Mouse (Mus musculus) embryonic fibroblast, embryonic 13.5 days (primary cell): ENCODE results near the gene Zmynd10. TPM values are rescaled to one million over a fixed set of nuclear protein-coding genes. Genes with fewer than 3 reads are reported as not detected.
A peak's percentile ranks its signal among the peaks of the same experiment; 100 is the strongest.
"Not testable (repeated sequence)": the region's sequence is repeated elsewhere in the genome, so short reads cannot be mapped to it uniquely, and the experiment has no call there.

Source experiments
- H3K27ac ChIP-seq: 2 replicates; pipeline ENCODE4 v1.5.1; 2012; ENCODE audit warnings: low read length, control low read depth, inconsistent platforms; ENCODE audit not compliant: insufficient read depth
- H3K4me1 ChIP-seq: 2 replicates; pipeline ENCODE4 v1.6.1; 2011; ENCODE audit warnings: low read length; ENCODE audit not compliant: control insufficient read depth, insufficient read depth
- H3K4me3 ChIP-seq: 2 replicates; pipeline ENCODE4 v1.5.1; 2011; ENCODE audit warnings: mild to moderate bottlenecking, control low read depth, low read length; ENCODE audit not compliant: insufficient read depth
- CTCF ChIP-seq: IDR thresholded peaks from 2 replicates; pipeline ENCODE4 v1.5.1; 2011; ENCODE audit warnings: mild to moderate bottlenecking, control low read depth, low read length, moderate library complexity, borderline replicate concordance; ENCODE audit not compliant: insufficient read depth
- POLR2A ChIP-seq: IDR thresholded peaks from 2 replicates; pipeline ENCODE4 v1.6.1; 2011; ENCODE audit warnings: low read depth, mild to moderate bottlenecking, control low read depth, low read length, moderate library complexity
- polyA plus RNA-seq: library from polyadenylated mRNA; stranded (reverse); fragments of >200 nt; gene quantifications from 2 replicates; pipeline ENCODE4 v1.2.4, GENCODE M21; 2011; ENCODE audit warnings: low read depth; ENCODE audit not compliant: missing spikeins, insufficient read length

Gene Zmynd10
- polyA plus RNA-seq, 1 experiment, result 0.79 TPM

DNA sequence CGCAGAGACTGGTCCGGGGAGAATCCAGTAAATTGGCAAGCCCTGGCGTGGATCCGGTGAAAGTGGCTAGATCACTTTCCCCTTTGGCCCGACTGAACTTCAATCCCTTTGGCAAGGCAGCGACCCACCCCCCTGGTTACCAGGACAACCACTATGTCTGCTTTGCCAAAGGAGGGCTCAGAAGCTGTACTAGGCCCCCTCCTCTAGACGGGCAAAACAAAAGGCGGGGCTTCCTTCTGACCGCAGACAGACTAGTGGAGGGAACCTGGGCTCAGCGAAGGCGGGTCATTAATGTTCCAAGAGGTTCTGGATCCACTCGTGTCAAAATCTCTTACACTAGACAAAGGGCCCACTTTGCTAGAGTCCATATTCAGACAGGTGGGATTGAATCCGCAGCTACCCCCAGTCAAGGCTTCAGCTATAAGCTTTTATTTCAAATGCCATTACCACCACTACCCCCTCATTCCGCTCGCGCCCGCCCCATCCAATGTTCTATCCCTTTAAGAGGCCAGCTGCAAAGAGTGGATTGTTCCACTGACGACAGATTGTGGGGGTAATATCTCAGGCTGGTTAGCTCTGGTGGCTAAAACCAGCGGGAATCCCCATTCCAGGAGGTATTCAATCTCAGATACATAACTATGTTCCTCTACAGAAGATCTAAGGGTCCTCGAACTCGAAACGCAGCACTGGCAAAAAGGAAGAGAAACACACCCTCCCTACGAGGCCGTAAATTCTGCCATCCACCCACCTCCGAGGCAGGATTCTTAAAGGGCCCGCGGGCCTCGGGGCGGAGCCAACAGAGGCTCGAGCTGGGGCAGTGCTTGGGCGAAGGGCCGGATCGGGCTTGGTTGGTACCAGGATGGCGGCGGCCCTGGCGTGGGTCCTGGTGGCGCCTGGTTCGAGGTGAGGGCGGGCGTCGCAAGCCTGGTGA lies 21.5 kb downstream of the Zmynd10 start:
- H3K27ac ChIP-seq, result peak overlapping the region; percentile 31; the same call in 1 of the 2 replicates
- peak overlapping the region; percentile 81 for H3K4me3 ChIP-seq
- peaks cover 4% of the 10 kb centered on the region; the same call in 1 of the 2 replicates for H3K4me1 ChIP-seq
- TF ChIP-seq CTCF, result no peak
- peak; percentile 68 for TF ChIP-seq POLR2A

DNA sequence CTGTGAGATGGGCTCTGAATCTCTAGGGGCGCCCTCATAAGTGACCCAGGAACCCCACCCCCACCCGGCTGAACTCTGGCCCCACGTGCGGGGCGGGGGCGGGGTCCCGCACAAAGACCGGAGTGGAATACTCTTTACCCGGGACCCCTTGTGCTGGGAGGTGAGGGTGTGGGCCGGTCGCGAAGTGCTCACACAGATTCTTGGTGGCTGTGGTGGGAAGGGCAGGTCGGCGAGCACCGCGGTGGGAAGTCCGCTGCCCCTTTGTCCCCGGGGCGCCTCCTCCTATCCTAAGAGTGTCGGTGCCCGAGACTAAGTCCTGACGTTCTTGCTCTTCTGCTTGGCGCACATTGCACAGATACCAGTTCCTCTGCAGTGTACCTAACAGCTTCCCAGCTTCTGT lies 22.2 kb downstream of the Zmynd10 start:
- peak overlapping the region; percentile 81 for H3K4me3 ChIP-seq
- no peak for TF ChIP-seq POLR2A
- no peak for TF ChIP-seq CTCF
- no peaks in the 10 kb centered on the region for H3K4me1 ChIP-seq
- H3K27ac ChIP-seq, result peak overlapping the region; percentile 12; the same call in 1 of the 2 replicates

GRCm38 (mm10) chr9:107570016-107570415 lies 22.9 kb downstream of the Zmynd10 start:
- H3K4me3 ChIP-seq, result peak overlapping the region; percentile 81
- H3K27ac ChIP-seq, result no peak overlapping the region
- no peak for TF ChIP-seq POLR2A
- TF ChIP-seq CTCF, result no peak
- H3K4me1 ChIP-seq, result no peaks in the 10 kb centered on the region

DNA sequence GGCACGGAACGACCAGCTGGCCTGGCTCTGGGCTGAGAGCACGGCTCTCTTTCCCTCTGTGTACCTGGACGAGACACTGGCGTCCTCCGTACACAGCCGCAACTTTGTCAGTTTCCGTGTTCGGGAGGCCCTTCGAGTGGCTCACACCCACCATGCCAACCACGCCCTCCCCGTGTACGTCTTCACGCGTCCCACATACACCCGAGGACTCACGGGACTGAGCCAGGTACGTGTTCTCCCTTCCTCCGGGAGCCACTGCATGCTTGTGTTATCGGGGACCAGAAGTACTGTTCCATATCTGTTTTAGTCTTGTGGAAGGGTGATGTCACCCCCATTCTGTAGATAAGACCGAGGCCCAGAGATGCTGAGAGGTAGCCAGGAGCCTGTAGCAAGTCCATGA lies 23.7 kb downstream of the Zmynd10 start:
- Histone ChIP-seq H3K4me1 (no peaks in the 10 kb centered on the region), H3K4me3 (no peak overlapping the region), H3K27ac (no peak overlapping the region)
- no peak for TF ChIP-seq CTCF
- no peak for TF ChIP-seq POLR2A

DNA sequence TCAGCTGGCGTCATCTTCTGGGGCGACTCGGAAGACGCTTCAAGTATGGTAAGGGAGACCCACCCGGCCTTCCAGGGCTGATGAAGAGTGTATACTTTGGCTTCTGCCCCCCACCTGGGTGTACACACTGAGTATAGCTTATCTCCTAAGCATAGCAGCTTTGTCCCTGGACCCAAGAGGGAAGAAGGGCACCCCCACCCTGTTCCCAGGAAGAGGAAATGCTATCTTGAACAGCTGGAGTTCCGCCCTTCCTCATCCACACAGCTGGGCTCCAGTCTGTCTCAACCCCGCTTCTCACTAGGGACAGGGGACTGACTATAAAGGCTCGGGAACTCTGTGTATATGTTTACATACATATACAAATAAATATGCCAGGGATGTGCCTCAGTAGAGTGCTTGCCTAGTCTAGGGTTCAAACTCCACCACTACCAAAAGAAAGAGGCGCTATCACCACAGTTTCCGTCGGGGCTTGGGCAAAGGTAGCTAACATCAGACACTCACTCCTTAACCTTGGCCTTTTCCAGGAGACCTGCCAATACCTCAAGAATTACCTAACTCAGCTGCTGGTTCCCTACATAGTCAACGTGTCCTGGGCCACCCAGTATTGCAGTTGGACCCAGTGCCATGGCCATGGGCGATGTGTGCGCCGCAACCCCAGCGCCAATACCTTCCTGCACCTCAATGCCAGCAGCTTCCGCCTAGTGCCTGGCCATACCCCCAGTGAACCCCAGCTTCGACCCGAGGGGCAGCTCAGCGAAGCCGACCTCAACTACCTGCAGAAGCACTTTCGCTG lies 24.6 kb downstream of the Zmynd10 start:
- H3K4me3 ChIP-seq, result no peak overlapping the region
- no peak for TF ChIP-seq POLR2A
- no peak for TF ChIP-seq CTCF
- H3K27ac ChIP-seq, result no peak overlapping the region
- no peaks in the 10 kb centered on the region for H3K4me1 ChIP-seq

GRCm38 (mm10) chr9:107572327-107572662 lies 25.2 kb downstream of the Zmynd10 start:
- Histone ChIP-seq H3K27ac (no peak overlapping the region), H3K4me1 (no peaks in the 10 kb centered on the region), H3K4me3 (no peak overlapping the region)
- TF ChIP-seq POLR2A, result no peak
- TF ChIP-seq CTCF, result no peak

GRCm38 (mm10) chr9:107573774-107574173 lies 26.7 kb downstream of the Zmynd10 start:
- H3K27ac ChIP-seq, H3K4me1 ChIP-seq, H3K4me3 ChIP-seq: not testable (repeated sequence)

- H3K4me3 ChIP-seq, result no peak overlapping the region
- peaks cover 5% of the 10 kb centered on the region; the same call in 1 of the 2 replicates for H3K4me1 ChIP-seq
- TF ChIP-seq POLR2A (no peak), CTCF (no peak)
These were observed 28.7 kb downstream of the Zmynd10 start for GRCm38 (mm10) chr9:107575579-107576356.

DNA sequence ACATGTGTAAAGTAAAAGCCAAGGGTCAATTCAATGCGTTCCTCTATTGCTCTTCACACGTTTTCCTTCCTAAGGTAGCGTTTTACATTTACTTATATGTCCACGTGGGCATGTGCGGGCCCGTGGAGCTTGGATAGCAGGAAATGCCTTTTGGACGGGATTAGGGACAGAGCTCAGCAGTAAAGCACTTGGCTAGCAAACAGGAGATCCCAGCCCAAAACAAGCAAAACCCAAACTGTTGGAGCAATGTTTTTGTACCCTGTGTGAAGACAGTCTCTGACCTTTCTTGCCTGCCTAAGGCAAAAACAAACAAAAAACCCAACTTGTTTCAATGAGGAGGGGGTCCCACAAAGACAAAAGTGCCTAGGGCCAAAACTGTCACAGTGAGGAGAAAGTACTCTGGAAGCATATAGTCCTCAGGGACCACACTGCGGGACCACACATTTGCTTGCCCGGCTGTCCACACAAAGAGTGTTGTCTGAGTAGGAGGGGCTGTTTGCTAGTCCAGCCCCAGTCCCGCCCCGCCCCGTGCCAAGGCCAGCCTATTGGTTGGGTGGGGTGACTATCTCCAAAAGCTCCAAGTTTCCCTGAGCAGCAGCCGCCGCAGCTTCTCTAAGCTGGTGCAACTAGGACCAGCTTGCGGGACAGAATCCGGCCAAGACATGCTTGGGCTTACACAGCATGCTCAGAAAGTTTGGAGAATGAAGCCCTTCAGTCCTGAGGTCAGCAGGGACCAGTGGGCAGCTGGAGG lies 29.4 kb downstream of the Zmynd10 start, which contains the start of gene Hyal1:
Gene Hyal1, plus strand, starts transcription at position 571 of the 751 bp plus-strand sequence.
- Histone ChIP-seq H3K4me3 (peak within 1 kb of the TSS; percentile 37), H3K4me1 (peaks cover 5% of the 10 kb centered on the region; the same call in 1 of the 2 replicates), H3K27ac (peak within 1 kb of the TSS; percentile 56)
- no peak for TF ChIP-seq CTCF
- TF ChIP-seq POLR2A, result peak; percentile 91

More at GRCm38 (mm10) chr9:107575579-107576356, 28.7 kb downstream of the Zmynd10 start:
- H3K27ac ChIP-seq, result peak overlapping the region; percentile 56
